Mouse (Mus musculus): ENCODE data around the gene Cntn3.

GRCm38 (mm10) chr6:102326711-102327110 lies 246.2 kb downstream of the Cntn3 start:
- TF ChIP-seq POLR2A (IDR thresholded peaks at IDR 0.05; ENCODE audit: borderline replicate concordance, insufficient read depth, low read length): no peak
- TF ChIP-seq CTCF (IDR thresholded peaks at IDR 0.05; ENCODE audit: borderline replicate concordance, insufficient read depth, low read depth, low read length): no peak

All from cerebellum, adult 2 months (tissue).